Mouse (Mus musculus) C2C12 (cell line): ENCODE results near the gene Tbrg4.

Source experiments
- CTCF ChIP-seq: IDR thresholded peaks from one replicate; pipeline ENCODE4 v1.5.1; 2011; ENCODE audit not compliant: control insufficient read depth, insufficient read depth, insufficient read length
- MAX ChIP-seq: IDR thresholded peaks from one replicate; pipeline ENCODE4 v1.6.1; 2011; ENCODE audit warnings: mild to moderate bottlenecking, control low read depth
- MYOG ChIP-seq: IDR thresholded peaks from one replicate; pipeline ENCODE4 v1.6.1; 2011; ENCODE audit not compliant: control insufficient read depth, insufficient read length; ENCODE audit errors: extremely low read depth
- USF1 ChIP-seq: IDR thresholded peaks from one replicate; pipeline ENCODE4 v1.6.1; 2011; ENCODE audit warnings: low read depth, mild to moderate bottlenecking, control low read depth, moderate library complexity

GRCm38 (mm10) chr11:6603887-6604603 is 21.8 kb downstream of the Tbrg4 start:
- no peak for TF ChIP-seq CTCF
- TF ChIP-seq MYOG: no peak
- no peak for TF ChIP-seq USF1
- TF ChIP-seq MAX: no peak
